Mouse (Mus musculus) heart, postnatal 0 days (tissue): ENCODE results near the gene Plin2. TPM values are rescaled to one million over a fixed set of nuclear protein-coding genes. Genes with fewer than 3 reads are reported as not detected.

ENCODE experiments used
- ATAC-seq: fragments of 200-750 bp; cut with Nextera tagmentation; 2 replicates; pipeline ENCODE4 v1.8.0; 2017; ENCODE audit warnings: low read depth, moderate number of reproducible peaks, moderate library complexity; ENCODE audit not compliant: insufficient read depth
- DNase-seq: peaks from one replicate; pipeline ENCODE4 v3.0.0-alpha.2; 2016; ENCODE audit warnings: low spot score
- H3K27ac ChIP-seq: fragments of 300-500 bp; sonication (generic); 2 replicates; pipeline ENCODE4 v1.5.1; 2014; ENCODE audit warnings: low read depth, mild to moderate bottlenecking
- H3K27me3 ChIP-seq: fragments of 300-500 bp; sonication (generic); 2 replicates; pipeline ENCODE4 v1.6.1; 2014; ENCODE audit warnings: low read length, mixed read lengths; ENCODE audit not compliant: control insufficient read depth, insufficient read depth
- H3K36me3 ChIP-seq: fragments of 300-500 bp; sonication (generic); replicated peaks from 2 replicates; pipeline ENCODE4 v1.6.1; 2014; ENCODE audit warnings: low read length, mixed read lengths; ENCODE audit not compliant: control insufficient read depth, insufficient read depth
- H3K4me1 ChIP-seq: fragments of 300-500 bp; sonication (generic); 2 replicates; pipeline ENCODE4 v1.6.1; 2014; ENCODE audit warnings: antibody characterized with exemption; ENCODE audit not compliant: control insufficient read depth, insufficient read depth
- H3K4me2 ChIP-seq: fragments of 300-500 bp; sonication (generic); 2 replicates; pipeline ENCODE4 v1.6.1; 2014; ENCODE audit warnings: low read depth, mild to moderate bottlenecking, low read length, moderate library complexity
- H3K4me3 ChIP-seq: fragments of 300-500 bp; sonication (generic); 2 replicates; pipeline ENCODE4 v1.5.1; 2014; ENCODE audit warnings: low read depth, low read length
- H3K9ac ChIP-seq: fragments of 300-500 bp; sonication (generic); replicated peaks from 2 replicates; pipeline ENCODE4 v1.6.1; 2014; ENCODE audit warnings: low read depth, low read length, mixed read lengths
- H3K9me3 ChIP-seq: fragments of 300-500 bp; sonication (generic); replicated peaks from 2 replicates; pipeline ENCODE4 v1.6.1; 2016; ENCODE audit warnings: low read length; ENCODE audit not compliant: control insufficient read depth
- CTCF ChIP-seq: IDR thresholded peaks from 2 replicates; pipeline ENCODE4 v1.5.1; 2016; ENCODE audit warnings: antibody characterized with exemption, control low read depth, low read depth
- EP300 ChIP-seq: IDR thresholded peaks from 2 replicates; pipeline ENCODE4 v1.6.1; 2016; ENCODE audit warnings: antibody characterized with exemption, low read depth
- WGBS: fragments of 180-500 bp; shearing (Covaris S2); extraction: QIAGEN DNeasy Blood & Tissue Kit; methylation state at CpG from one replicate; pipeline ENCODE4 v1.1.7; 2014; 5-methylcytosine and 5-hydroxymethylcytosine counted together
- polyA plus RNA-seq: library from polyadenylated mRNA; unstranded; fragments of >200 nt; fragmentation: Nextera tagmentation; extraction: Ambion mirVana; gene quantifications from 2 replicates; pipeline ENCODE4 v1.2.1, GENCODE M21; 2015
- total RNA-seq: library from RNA; depleted of rRNA; stranded (reverse); fragments of >200 nt; gene quantifications from 2 replicates; pipeline ENCODE4 v1.2.3, GENCODE M21; 2014; ENCODE audit warnings: low replicate concordance

Plin2 gene
- total and polyA plus RNA-seq, 2 experiments from 2014 or later: 63.9 to 92.3 TPM

DNA sequence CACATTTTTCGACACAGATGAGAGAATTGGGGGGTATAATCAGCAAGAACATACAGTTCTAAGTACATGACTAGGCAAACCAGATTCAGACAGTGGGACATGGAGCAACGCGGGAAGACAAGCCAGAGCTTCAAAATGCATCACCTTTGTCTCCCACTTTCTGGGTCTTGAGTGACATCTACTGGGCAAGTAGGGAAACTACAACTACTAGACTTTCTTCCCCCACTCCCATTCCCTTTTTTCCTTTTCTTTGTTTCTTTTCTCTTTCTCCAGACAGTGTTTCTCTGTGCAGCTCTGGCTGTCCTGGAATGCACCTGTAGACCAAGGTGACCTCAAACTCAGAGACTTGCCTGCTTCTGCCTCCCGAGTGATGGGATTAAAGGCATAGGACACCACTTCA lies 27.0 kb upstream of the Plin2 start:
- no peaks in the 10 kb centered on the region for H3K4me1 ChIP-seq
- TF ChIP-seq CTCF: peak; percentile 80
- no peak for TF ChIP-seq EP300
- DNase-seq (peak; percentile 72), ATAC-seq (0 out of 2 replicates have a peak, but pooled peaks have one; percentile 44)
- H3K27ac ChIP-seq: no peak overlapping the region
- H3K36me3 ChIP-seq: no peaks in the 10 kb centered on the region
- H3K4me3 ChIP-seq: no peak overlapping the region
- no peak overlapping the region for H3K9ac ChIP-seq
- 5% methylated on average over 4 of the region's 4 CpGs for whole genome bisulfite sequencing
- H3K9me3 ChIP-seq: no peaks in the 10 kb centered on the region
- no peaks in the 10 kb centered on the region for H3K27me3 ChIP-seq
- H3K4me2 ChIP-seq: no peak overlapping the region

DNA sequence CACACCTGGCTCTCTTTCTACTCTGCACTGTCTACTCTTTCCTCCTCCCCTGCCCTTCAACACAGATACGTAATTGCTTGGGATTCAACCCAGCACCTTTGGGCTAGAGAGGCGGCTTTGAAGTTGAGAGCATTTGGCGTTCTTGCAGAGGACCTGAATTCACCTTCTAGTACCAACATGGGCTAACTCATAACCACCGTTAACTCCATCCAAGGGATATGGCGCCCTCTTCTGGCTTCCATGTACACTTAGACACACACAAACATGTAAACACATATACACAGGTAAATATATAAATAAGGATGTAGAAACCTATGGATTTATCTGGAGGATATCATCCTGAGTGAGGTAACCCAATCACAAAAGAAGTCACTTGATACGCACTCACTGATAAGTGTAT lies 25.2 kb upstream of the Plin2 start:
- Histone ChIP-seq H3K4me2 (no peak overlapping the region), H3K36me3 (no peaks in the 10 kb centered on the region), H3K4me3 (no peak overlapping the region), H3K9me3 (no peaks in the 10 kb centered on the region), H3K27ac (no peak overlapping the region), H3K27me3 (no peaks in the 10 kb centered on the region), H3K9ac (no peak overlapping the region), H3K4me1 (0 out of 2 replicates have a peak, but pooled peaks cover 5% of the 10 kb centered on the region)
- no peak for DNase-seq
- ATAC-seq: no peak
- 36% methylated on average over 6 of the region's 6 CpGs for WGBS
- TF ChIP-seq CTCF (peak; percentile 82), EP300 (no peak)

DNA sequence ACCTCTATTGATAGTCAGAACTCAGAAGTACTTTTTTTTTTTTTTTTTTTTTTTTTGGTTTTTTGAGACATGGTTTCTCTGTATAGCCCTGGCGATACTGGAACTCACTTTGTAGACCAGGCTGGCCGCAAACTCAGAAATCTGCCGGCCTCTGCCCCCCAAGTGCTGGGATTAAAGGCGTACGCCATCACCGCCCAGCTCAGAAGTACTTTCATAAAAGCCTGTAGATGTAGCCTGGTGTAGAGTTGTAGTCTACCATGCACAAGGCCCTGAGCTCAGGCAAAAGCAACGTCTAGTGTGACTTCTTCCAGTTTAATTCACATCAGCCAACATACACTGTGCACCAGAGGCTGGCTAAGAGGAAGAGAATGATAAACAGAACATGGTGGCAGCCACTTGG lies 23.1 kb upstream of the Plin2 start:
- ATAC-seq (no peak), DNase-seq (no peak)
- H3K27ac ChIP-seq: no peak overlapping the region
- H3K36me3 ChIP-seq: no peaks in the 10 kb centered on the region
- no peak overlapping the region for H3K4me3 ChIP-seq
- no peak overlapping the region for H3K4me2 ChIP-seq
- no peak for TF ChIP-seq CTCF
- no peak for TF ChIP-seq EP300
- H3K9me3 ChIP-seq: no peaks in the 10 kb centered on the region
- H3K27me3 ChIP-seq: no peaks in the 10 kb centered on the region
- WGBS: 86% methylated on average over 7 of the region's 7 CpGs
- H3K9ac ChIP-seq: no peak overlapping the region
- H3K4me1 ChIP-seq: peaks cover 18% of the 10 kb centered on the region

GRCm38 (mm10) chr4:86691290-86691689 lies 21.4 kb upstream of the Plin2 start:
- WGBS: 87% methylated on average over 4 of the region's 4 CpGs
- no peak for ATAC-seq
- Histone ChIP-seq H3K4me2 (no peak overlapping the region), H3K36me3 (no peaks in the 10 kb centered on the region), H3K4me3 (no peak overlapping the region), H3K27me3 (no peaks in the 10 kb centered on the region), H3K9ac (no peak overlapping the region), H3K27ac (no peak overlapping the region), H3K9me3 (no peaks in the 10 kb centered on the region), H3K4me1 (peaks cover 23% of the 10 kb centered on the region)
- DNase-seq: no peak
- TF ChIP-seq EP300 (no peak), CTCF (no peak)

- Histone ChIP-seq H3K4me3 (no peak overlapping the region), H3K9ac (no peak overlapping the region), H3K4me1 (peaks cover 24% of the 10 kb centered on the region), H3K27me3 (no peaks in the 10 kb centered on the region), H3K9me3 (no peaks in the 10 kb centered on the region), H3K27ac (peak overlapping the region; percentile 63), H3K4me2 (no peak overlapping the region), H3K36me3 (no peaks in the 10 kb centered on the region)
- TF ChIP-seq CTCF (no peak), EP300 (no peak)
- WGBS: 89% methylated on average over 6 of the region's 6 CpGs
- no peak for DNase-seq
- ATAC-seq: no peak
These were observed 20.9 kb upstream of the Plin2 start for GRCm38 (mm10) chr4:86690768-86691167.

DNA sequence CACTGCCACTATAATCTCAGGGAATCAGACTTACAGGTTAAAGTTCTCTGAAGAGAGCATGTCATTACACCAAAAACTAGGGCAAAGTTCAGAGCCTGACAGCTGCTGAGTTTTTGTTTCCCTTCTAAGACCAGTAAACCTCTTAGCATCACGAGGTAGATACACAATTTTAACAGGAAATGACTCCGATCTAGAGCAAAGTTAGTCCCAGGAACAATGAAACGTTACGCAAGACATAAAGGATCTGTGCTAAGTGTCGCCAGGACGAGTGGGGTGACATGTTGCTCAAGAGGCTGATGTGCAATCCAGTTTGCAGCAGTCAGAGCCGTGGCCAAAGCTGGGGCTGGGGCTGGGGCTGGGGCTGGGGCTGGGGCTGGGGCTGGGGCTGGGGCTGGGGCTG lies 20.3 kb upstream of the Plin2 start:
- Histone ChIP-seq H3K27ac (peak overlapping the region; percentile 63), H3K9me3 (no peaks in the 10 kb centered on the region), H3K4me2 (0 out of 2 replicates have a peak overlapping the region, but pooled peaks have one; percentile 11), H3K4me3 (no peak overlapping the region), H3K4me1 (peaks cover 24% of the 10 kb centered on the region), H3K36me3 (no peaks in the 10 kb centered on the region), H3K9ac (0 out of 2 replicates have a peak overlapping the region, but pooled peaks have one; percentile 6), H3K27me3 (no peaks in the 10 kb centered on the region)
- ATAC-seq (peak; percentile 47), DNase-seq (peak; percentile 48)
- TF ChIP-seq EP300 (peak; percentile 63; the same call in 1 of the 2 replicates), CTCF (no peak)
- WGBS: 32% methylated on average over 7 of the region's 7 CpGs
